Mouse (Mus musculus) adrenal gland, adult 18-20 months (tissue): ENCODE data around the gene Agap1. TPM values are rescaled to one million over a fixed set of nuclear protein-coding genes. Genes with fewer than 3 reads are reported as not detected.

Source experiments
- DNase-seq, 2 experiments: peaks; one replicate each; pipeline ENCODE4 v3.0.0; 2021 to 2022; ENCODE audit warnings: low spot score in 2 of 2
- total RNA-seq, 2 experiments: library from RNA; stranded (reverse); gene quantifications; 1 replicate in 1 of 2; 2 replicates in 1 of 2; pipeline ENCODE4 v1.2.3; 2021

Gene Agap1
- total RNA-seq, 2 experiments from 2014 or later, result 44.7 to 59.1 TPM

DNA sequence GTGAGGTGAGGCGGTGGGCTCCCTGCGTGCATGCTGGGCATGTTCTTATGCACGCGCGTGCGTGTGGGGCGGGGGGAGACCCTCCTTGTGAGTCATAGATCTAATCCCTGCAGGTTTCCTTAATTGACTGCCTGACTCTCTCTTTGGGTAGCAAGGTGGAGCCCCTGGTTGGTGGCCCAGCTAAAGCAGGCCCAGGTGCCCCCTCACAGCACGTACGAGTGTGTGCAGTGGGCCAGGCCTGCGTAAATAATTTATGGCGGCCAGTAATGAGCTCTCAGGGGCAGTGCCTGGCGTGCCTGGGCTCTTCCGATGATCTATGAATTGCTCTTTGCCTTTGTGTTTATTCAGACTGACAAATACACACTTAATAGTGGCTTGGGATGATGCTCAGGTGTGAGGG lies 86.5 kb downstream of the Agap1 start:
- DNase-seq, result no peak

DNA sequence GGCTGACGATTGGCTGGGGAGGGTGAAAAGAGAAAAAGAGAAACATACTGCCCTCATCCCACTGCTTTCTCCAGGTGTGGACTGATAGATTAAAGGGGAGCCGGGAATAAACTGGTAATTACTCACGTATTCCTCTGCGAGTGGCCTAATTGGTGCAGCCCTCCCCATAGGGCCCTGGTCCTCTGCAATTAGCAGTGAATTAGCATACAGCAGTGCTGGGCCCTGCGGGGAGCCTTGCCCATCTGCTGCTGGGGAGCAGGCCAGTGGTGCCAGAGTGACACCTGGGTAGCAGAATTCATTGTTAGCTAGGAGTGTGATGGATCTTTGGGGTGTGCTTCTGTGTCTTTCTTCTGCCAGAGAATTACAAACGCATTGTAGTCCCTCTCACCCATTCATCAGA lies 87.9 kb downstream of the Agap1 start:
- DNase-seq, result no peak

DNA sequence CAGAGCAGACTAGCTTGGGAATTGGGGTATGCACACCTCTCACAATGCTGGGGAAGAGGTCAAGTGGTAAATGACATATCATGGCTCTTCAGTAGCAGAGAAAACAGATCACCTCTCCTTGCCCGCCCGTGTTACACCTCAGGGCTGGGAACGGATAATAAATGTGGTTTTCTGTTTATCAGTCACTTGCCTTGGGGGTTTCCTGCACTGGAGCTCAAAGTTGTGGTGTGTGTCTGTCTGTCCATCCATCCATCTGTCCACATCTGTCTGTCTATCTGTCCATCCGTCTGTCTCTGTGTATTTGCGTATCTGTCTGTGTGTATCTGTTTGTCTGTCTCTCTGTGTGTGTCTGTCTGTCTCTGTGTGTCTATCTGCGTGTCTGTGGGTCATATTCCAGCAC lies 88.7 kb downstream of the Agap1 start:
- no peak for DNase-seq

DNA sequence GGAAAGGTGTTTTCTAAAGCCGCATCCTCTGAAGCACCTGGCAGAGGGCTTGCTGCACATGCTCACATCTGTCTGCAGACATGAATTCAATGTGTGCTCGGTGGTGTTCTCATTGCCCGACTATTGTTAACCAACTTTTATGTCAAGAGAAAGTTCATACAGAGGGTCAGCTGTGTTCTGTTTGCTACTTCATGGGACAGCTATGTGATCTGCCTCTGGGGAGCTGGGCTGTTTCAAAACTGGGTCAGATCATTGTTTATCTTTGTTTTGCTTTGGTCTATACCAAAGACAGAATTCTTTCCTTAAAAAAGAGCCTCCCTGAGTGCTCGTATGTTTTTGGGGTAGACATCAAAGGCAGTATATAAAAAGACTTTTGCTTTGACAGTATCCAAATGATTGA lies 89.5 kb downstream of the Agap1 start:
- DNase-seq, result no peak

DNA sequence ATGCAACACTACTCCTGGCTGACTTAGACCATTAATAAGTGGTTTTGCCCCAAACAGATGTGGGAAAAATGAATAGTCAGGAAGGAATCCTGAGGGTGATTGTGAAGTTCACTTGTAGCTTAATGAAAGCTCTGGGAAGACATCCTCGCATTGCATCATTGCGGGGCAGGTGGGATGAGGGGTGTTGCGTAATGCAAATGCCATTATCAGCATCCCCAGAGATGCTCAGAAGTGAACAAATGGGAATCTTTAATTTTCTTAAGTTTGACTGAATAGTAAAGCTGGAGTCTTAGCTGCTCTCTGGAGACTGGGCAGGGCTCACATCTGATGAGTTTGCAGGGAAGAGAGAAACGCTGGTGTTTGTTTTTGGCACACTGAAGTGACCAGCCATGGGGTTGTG lies 90.5 kb downstream of the Agap1 start:
- no peak for DNase-seq

DNA sequence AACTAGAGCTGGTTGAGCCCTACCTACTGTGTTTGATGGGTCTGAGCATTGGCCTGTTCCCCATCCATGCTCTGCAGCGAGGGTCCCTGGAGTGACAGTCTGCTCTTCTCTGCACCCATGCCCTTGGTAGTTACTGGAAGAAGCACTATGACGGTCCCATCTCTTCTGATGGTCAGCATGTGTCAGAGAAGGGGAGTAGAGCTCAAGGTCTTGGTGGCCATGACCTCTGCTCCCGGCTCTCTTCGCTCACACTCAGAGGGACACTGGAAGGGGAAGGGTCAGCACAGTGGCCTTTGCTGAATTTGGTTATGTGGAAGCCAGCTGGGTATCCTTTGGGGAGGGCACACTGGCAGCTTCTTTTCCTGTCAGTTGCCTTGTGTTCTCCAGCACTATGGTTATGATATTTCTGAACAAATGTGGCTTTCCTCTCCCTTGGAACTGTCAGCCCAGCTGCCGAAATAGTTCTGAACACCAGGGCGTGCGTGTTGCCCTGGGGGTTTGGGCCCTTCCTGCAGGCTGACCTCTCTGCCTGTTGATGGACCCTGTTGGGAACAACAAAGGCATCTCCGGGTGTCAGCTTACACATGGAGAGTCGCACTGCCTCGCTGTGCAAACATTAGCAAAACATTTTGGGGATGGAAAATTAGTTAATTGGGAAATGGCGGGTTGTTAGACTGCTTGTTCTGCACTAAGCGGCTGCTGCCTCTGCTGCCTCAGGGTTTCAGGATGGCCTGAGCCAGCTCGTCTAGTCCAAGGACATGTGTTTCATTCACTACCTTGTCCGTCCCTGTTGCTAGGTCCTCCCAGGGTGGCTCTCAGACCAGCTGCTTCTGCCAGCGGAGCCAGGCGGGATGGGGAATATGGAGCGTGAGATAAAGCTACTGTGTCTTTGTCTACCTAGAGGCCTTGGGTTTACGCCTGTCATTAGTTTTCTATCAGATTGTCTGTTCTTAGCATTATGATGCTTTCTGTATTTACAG lies 93.2 kb downstream of the Agap1 start:
- no peak for DNase-seq

DNA sequence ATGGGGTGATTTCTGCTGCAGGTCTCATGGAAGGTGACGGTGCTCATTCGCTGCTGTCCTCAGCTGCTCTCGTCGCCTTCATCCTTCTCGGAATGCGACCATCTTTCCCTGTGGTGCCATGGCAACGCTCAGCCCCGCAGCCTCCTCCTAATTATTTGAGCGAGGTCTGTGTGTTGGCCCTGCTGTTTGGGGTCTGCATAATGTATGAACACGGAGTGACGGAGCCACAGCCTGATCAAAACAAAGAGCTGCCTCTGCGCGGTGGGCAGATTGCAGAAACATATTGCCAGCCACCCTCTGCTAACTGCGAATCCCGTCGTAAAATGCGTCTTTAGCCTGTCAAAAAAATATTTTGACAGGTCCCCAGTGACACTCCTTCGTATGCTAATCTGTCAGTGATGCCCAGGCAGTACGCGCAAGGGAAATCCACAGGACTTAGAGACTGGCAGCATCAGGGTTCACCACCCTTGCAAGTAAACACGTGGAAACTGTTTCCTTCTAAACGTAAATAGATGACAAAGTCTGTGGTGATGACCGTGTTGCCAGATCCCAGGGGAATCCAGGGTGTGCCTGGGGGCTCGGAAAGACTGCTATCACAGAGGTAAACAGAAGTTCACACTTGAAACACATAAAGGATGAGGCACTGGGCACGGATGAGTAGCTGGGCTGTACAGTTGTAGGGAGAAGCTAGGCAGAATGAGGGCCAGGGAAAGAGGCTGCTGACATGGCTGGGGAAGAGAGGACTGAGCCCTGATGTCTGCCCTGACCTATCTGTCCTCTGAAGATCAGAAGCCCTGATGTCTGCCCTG lies 95.7 kb downstream of the Agap1 start:
- DNase-seq, result no peak

- no peak for DNase-seq
Measured at GRCm38 (mm10) chr1:89552470-89552869, 97.9 kb downstream of the Agap1 start.

DNA sequence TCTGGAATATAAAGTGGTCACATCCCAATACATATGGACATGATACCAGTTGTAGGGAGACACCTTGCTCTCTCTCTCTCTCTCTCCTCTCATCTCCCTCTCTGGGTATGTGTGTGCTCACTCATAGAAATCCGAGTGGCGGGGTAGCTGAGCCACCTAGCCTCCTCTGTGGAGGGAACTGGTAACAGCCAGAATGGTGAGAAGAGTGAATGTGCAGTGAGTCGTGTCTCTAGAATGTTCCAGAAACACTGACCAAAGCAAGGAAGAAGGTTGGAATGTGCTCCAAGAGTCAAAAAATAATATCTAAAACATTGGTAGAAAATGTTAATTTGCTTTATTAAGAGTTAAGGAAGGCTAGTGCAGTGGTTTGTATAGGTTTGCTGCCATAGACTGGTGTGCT lies 99.2 kb downstream of the Agap1 start:
- DNase-seq, result no peak

GRCm38 (mm10) chr1:89554969-89555856 lies 100.6 kb downstream of the Agap1 start:
- no peak for DNase-seq

- no peak for DNase-seq
Measured at GRCm38 (mm10) chr1:89556006-89556405, 101.4 kb downstream of the Agap1 start.

- no peak for DNase-seq
Measured at GRCm38 (mm10) chr1:89557401-89557800, 102.8 kb downstream of the Agap1 start.

DNA sequence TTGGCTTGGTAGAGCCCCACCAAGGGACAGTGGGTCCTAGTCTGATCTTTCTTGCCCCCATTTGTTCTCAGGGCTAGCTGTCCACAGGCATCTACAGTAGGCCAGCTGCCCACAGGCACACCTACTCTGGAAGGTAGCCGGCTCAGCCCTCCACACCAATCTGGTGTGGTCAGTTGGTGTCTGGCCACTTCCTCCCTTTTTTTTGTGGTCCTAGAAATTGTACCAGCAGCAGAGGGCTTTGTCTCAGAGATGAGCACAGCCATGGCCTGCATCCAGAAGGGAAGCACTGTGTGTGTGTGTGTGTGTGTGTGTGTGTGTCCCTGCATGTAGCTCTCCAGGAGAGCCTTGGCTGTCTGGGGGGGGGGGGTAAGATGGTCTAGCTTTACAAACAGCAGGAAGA lies 103.5 kb downstream of the Agap1 start:
- DNase-seq, result no peak

DNA sequence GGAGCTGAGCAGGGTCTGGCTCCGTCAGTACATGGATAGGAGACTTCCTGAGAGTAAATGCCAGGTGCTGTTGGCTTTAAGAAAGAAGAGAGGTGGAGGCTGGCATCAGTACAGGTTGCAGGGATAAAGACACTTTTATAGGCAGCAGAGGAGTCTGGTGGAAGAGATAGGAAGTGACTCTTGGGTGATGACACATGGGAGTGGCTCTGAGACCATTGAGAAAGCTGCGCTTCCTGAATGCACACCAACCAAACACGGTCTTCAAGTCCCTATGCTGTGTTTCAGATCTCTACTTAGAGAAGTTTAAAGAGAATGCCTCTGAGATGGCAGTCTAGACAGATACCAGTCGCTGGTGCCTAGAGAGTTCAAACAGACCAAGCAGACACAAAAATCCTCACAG lies 108.8 kb downstream of the Agap1 start:
- no peak for DNase-seq

DNA sequence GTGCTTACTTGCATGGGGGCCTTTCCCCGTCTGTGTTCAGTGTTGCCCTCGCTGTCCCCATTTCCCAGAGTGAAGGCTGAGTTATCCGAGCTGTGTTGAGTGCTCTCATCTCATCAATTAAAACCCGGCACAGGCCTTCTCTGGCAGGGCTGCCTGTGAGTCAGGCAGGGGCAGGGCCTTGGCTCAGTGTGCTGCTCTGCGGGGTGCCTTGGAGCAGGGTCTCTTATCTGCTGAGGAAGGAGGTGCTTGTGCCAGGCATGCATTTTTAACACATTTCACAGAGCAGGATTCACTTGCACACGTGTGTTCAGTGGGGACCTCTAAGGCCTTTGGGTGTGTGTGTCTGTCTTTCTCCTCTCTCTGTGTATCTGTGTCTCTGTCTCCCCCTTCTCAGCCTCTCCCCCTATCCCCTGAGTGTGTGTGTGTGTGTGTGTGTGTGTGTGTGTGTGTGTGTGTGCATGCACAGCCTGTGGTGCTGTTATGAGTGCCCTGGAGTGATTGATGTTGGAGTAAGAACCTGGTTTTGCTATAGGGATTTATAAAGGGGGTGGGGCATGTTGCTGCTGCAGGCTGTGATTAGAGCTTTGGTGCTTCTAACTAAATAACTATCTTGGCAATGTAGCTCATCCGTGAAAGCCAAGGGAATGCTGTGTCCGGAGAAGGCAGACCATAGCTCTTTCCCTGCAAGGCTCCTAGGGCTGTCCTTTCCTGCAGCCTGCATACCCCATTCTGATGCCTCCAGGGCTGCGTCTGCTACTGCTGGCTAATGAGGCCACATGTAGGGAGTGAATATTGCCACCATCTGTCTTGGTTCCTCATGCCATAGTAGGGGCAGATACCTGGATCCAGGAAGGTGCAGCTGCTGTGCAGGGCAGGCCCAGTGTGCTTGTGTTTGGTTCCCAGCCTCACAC lies 112.2 kb downstream of the Agap1 start:
- no peak for DNase-seq

DNA sequence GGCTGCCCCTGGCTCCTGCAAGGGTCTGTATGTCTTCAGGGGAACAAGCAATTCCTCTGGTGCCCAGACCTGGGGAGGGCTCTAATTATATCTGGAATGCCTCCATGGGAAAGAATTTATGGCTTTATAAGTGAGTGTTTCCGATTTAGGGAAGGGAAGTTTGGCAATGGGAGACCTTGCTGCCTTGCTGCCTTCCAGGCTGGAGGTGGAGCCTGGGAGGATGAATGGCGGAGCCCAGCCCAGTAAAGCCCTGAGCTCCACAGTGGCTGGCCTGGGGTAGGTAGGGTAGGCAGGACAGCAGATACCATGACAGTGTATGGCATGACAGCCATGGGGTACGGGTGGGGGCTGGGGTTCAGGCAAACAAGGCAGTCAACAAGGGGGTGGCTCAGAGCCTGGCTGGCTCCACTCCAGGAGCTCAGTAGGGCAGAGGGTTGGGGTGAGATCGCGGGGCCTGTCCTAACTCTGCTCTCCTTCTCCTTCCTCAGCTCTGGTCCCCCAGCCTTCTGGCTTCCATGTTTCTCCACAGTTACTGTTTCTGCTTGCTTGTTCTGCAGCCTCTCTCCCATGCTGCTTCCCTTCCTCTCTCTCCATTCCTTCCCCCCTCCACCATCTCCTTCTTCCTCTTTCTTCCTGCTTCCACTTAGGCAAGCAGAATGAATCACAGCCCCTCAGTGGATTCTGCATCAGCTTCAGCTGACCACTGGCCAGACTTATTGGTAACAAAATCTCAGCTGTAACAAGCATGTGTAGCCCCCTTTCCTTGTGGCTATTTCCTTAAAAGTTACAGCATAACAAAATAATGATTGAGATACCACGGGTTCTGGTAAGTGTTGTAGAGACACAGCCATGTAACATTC lies 114.2 kb downstream of the Agap1 start:
- no peak for DNase-seq

DNA sequence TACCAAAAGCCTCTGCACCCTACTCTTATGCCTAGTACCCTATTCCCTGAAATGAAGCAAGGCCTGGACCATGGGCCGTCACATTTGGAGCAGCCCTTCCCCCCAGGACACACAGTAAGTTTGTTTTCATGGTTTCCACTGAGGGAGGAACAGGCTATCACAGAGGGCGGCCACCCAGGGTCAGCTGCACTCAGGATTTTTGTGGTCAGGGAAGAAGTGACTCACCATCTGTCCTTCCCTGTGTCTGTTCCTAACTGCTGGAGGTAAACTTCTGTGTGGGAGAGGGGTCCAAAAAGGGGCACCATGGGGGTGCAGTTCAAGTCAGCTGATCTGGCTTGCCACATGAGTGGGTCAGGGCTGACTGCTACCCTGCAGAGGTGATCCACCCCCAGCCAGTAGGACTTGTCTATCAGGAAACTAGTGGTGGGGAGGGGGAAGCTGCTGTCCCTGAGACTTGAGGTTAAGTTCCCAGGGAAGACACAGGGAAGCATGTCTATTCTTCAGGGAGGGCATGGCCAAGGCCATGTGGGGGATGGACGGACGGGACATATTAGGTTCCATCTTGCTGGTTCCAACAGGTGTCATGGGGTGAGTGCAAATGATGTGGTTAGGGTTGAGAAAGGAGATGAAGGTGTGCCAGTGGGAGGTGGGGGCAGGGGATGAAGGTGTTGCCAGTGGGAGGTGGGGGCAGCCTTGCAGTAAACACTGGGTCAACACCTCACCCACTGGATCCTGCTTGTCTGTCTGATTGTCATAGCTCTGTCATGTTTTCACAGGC lies 116.1 kb downstream of the Agap1 start:
- DNase-seq, result peak in 1 of 2 experiments; percentile 44

DNA sequence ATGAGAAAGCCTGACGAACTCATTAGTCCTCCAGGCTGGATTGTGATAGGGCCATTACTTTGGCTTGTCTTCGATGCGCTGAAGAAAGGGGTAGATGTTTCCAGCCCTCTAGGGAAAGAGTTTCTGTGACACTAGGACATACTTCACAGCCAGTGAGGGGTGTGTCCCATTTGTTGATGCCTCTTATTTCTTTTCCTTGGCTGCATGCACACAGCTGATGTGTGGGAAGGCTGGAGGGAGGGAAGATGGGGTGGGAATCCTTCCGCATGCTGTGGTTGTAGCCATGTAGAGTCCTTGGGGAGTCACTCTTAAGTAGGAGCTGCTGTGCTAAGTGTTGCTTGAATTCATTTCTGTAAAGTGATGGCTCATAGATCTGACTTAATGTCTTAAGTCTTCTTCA lies 118.9 kb downstream of the Agap1 start:
- DNase-seq, result no peak
